Mouse (Mus musculus): ENCODE data around the gene Cdh18.

Gene Cdh18

GRCm38 (mm10) chr15:23455344-23455743 is 906.5 kb downstream of the Cdh18 start:
- DNase-seq (ENCODE audit: low spot score) = no peak

DNA sequence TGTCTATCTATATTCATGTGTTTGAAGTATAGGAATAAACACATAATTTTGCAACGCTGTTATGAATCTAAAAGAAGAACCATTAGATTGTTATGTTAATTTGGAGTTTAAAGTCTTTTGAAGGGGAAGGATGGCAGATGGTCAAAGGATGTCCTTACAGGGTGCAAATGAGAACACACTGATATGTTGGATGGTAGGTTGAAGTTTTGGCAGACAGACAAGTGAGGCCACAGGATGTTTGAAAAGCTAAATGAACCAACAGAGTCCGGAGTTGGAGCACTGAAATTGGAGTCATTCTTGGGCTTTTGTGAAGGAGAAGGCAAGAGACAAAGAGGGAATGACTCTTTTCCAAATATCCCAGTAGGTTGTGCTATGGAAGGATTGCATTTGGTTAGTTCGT is 908.6 kb downstream of the Cdh18 start:
- DNase-seq (ENCODE audit: low spot score) = no peak

DNA sequence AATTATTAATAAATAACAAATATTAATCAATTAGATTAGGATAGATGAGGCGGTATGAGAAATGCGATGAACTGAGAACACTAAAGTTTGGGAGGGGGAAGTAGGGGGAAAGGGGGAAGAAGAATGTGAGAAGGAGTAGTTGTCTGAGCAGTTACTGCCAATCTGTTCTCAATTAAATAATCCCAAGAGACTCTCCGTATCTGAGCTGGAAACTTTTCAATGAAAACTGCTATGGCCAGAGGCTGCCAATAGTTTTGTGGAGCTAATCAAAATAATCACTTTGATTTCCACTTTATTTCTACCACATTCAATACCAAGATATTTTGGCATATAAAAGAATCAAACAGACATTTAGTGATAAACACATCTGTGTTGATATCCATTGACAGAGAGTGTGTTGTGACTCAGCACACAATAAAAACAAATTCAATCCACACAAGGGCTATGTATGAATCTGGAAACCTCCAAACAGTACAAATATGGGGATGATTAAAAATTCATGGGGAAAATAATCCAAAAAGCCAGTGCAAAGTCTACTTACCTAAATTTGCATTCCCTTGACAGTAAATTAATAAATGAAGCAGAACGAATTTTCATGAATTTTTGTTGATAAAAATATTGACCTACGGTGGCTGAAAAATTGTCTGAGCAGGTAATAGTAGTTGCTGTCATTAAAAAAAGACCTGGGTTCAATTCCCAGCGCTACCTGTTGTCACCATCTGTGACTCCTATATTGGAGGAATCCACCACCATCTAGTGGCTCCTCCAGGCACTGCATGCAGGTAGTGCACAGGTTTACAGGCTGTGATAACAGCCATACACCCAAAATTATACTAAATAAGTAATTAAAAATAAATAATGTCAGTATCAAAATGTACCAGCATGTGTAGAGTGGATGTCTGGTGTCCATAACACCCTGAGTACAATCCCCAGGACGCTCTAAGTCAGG is 922.0 kb downstream of the Cdh18 start:
- DNase-seq (ENCODE audit: low spot score) = peak; percentile 15

- peak; percentile 79 for DNase-seq (ENCODE audit: low spot score)
These were observed 937.5 kb downstream of the Cdh18 start for GRCm38 (mm10) chr15:23486306-23486705.

GRCm38 (mm10) chr15:23506480-23506879 is 957.7 kb downstream of the Cdh18 start:
- no peak for DNase-seq (ENCODE audit: low spot score)

- DNase-seq (ENCODE audit: low spot score) = no peak
These were observed 960.9 kb downstream of the Cdh18 start for GRCm38 (mm10) chr15:23509694-23510093.

DNA sequence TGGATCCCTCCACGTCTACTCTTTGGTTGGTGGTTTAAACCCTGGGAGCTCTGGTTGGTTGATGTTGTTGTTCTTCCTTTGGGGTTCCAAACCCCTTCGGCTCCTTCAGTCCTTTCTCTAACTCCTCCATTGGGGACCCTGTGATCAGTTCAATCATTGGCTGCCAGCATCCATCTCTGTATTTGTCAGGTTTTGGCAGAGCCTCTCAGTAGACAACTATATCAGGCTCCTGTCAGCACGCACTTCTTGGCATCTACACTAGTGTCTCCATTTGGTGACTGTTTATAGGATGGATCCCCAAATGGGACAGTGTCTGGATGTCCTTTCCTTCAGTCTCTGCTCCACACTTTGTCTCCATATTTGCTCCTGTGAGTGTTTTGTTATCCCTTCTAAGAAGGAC is 967.0 kb downstream of the Cdh18 start:
- DNase-seq (ENCODE audit: low spot score) = no peak

DNA sequence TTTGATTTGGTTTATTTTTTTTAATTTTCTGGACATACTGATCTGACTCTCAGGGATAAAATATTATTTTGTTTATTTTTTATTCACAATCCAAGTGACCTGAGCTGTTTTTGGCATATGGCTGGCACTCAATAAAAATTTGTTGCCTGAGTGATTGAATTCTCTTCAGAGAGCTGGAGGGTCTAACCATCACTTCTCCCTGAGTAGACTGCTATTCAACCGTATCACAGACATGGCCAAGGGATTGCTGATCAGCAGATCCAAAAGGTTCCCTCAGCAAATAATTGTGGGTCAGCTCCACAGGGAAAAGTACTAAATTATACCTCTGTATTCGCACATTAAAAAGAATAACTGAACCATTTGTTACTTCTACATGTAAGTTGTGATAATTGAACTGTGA is 969.3 kb downstream of the Cdh18 start:
- DNase-seq (ENCODE audit: low spot score) = no peak

Measured in adipocyte (in vitro differentiated cells).